Mouse (Mus musculus): ENCODE results near the gene Cald1.

Cald1 gene

GRCm38 (mm10) chr6:34660724-34661123, 62.4 kb downstream of the Cald1 start:
- DNase-seq (ENCODE audit: extremely low read depth, insufficient read length, low spot score) = no peak

- DNase-seq (ENCODE audit: extremely low read depth, insufficient read length, low spot score) = no peak
These were observed 64.3 kb downstream of the Cald1 start for GRCm38 (mm10) chr6:34662626-34663025.

- no peak for DNase-seq (ENCODE audit: extremely low read depth, insufficient read length, low spot score)
These were observed 66.0 kb downstream of the Cald1 start for GRCm38 (mm10) chr6:34664291-34664690.

- no peak for DNase-seq (ENCODE audit: extremely low read depth, insufficient read length, low spot score)
These were observed 66.4 kb downstream of the Cald1 start for GRCm38 (mm10) chr6:34664749-34665148.

GRCm38 (mm10) chr6:34668739-34669254, 70.5 kb downstream of the Cald1 start:
- no peak for DNase-seq (ENCODE audit: extremely low read depth, insufficient read length, low spot score)

- DNase-seq (ENCODE audit: extremely low read depth, insufficient read length, low spot score) = no peak
These were observed 73.1 kb downstream of the Cald1 start for GRCm38 (mm10) chr6:34671355-34671754.

GRCm38 (mm10) chr6:34674416-34674815, 76.1 kb downstream of the Cald1 start:
- DNase-seq (ENCODE audit: extremely low read depth, insufficient read length, low spot score) = no peak

- DNase-seq (ENCODE audit: extremely low read depth, insufficient read length, low spot score) = no peak
These were observed 76.6 kb downstream of the Cald1 start for GRCm38 (mm10) chr6:34674897-34675296.

GRCm38 (mm10) chr6:34682126-34682525, 83.8 kb downstream of the Cald1 start:
- DNase-seq (ENCODE audit: extremely low read depth, insufficient read length, low spot score) = no peak

GRCm38 (mm10) chr6:34684886-34685285, 86.6 kb downstream of the Cald1 start:
- peak; percentile 9 for DNase-seq (ENCODE audit: extremely low read depth, insufficient read length, low spot score)

GRCm38 (mm10) chr6:34688971-34689370, 90.7 kb downstream of the Cald1 start:
- no peak for DNase-seq (ENCODE audit: extremely low read depth, insufficient read length, low spot score)

GRCm38 (mm10) chr6:34691416-34691815, 93.1 kb downstream of the Cald1 start:
- no peak for DNase-seq (ENCODE audit: extremely low read depth, insufficient read length, low spot score)

GRCm38 (mm10) chr6:34694096-34694495, 95.8 kb downstream of the Cald1 start:
- no peak for DNase-seq (ENCODE audit: extremely low read depth, insufficient read length, low spot score)

GRCm38 (mm10) chr6:34703421-34704120, 105.3 kb downstream of the Cald1 start:
- no peak for DNase-seq (ENCODE audit: extremely low read depth, insufficient read length, low spot score)

GRCm38 (mm10) chr6:34707521-34707920, 109.2 kb downstream of the Cald1 start:
- no peak for DNase-seq (ENCODE audit: extremely low read depth, insufficient read length, low spot score)

GRCm38 (mm10) chr6:34708650-34709265, 110.5 kb downstream of the Cald1 start:
- peak; percentile 61 for DNase-seq (ENCODE audit: extremely low read depth, insufficient read length, low spot score)

GRCm38 (mm10) chr6:34709289-34709688, 111.0 kb downstream of the Cald1 start:
- peak; percentile 81 for DNase-seq (ENCODE audit: extremely low read depth, insufficient read length, low spot score)

GRCm38 (mm10) chr6:34709946-34710682, 111.8 kb downstream of the Cald1 start:
- DNase-seq (ENCODE audit: extremely low read depth, insufficient read length, low spot score) = peak; percentile 28

- DNase-seq (ENCODE audit: extremely low read depth, insufficient read length, low spot score) = no peak
These were observed 112.5 kb downstream of the Cald1 start for GRCm38 (mm10) chr6:34710848-34711247.

- DNase-seq (ENCODE audit: extremely low read depth, insufficient read length, low spot score) = no peak
These were observed 113.3 kb downstream of the Cald1 start for GRCm38 (mm10) chr6:34711620-34712019.

GRCm38 (mm10) chr6:34713169-34713568, 114.9 kb downstream of the Cald1 start:
- peak; percentile 69 for DNase-seq (ENCODE audit: extremely low read depth, insufficient read length, low spot score)

All from 3134 (cell line).